Mouse (Mus musculus) stomach, postnatal 0 days (tissue): ENCODE data around the gene Cdkn2a. TPM values are rescaled to one million over a fixed set of nuclear protein-coding genes. Genes with fewer than 3 reads are reported as not detected.

Experiments
- ATAC-seq: fragments of 200-750 bp; cut with Nextera tagmentation; 2 replicates; pipeline ENCODE4 v1.8.0; 2017; ENCODE audit not compliant: low FRiP score, low TSS enrichment
- DNase-seq: peaks from one replicate; pipeline ENCODE4 v3.0.0-alpha.2; 2016; ENCODE audit warnings: low spot score
- H3K27ac ChIP-seq: fragments of 300-500 bp; sonication (generic); replicated peaks from 2 replicates; pipeline ENCODE4 v1.5.1; 2014; ENCODE audit warnings: mild to moderate bottlenecking, control low read depth
- H3K27me3 ChIP-seq: fragments of 300-500 bp; sonication (generic); 2 replicates; pipeline ENCODE4 v1.6.1; 2014; ENCODE audit warnings: low read length; ENCODE audit not compliant: control insufficient read depth, insufficient read depth
- H3K36me3 ChIP-seq: fragments of 300-500 bp; sonication (generic); 2 replicates; pipeline ENCODE4 v1.6.1; 2014; ENCODE audit warnings: low read length, mixed read lengths; ENCODE audit not compliant: control insufficient read depth, insufficient read depth
- H3K4me1 ChIP-seq: fragments of 300-500 bp; sonication (generic); replicated peaks from 2 replicates; pipeline ENCODE4 v1.6.1; 2014; ENCODE audit warnings: antibody characterized with exemption; ENCODE audit not compliant: control insufficient read depth, insufficient read depth
- H3K4me2 ChIP-seq: fragments of 300-500 bp; sonication (generic); replicated peaks from 2 replicates; pipeline ENCODE4 v1.6.1; 2014; ENCODE audit warnings: low read depth, mild to moderate bottlenecking, control low read depth, moderate library complexity
- H3K4me3 ChIP-seq: fragments of 300-500 bp; sonication (generic); 2 replicates; pipeline ENCODE4 v1.5.1; 2014; ENCODE audit warnings: low read depth, low read length, control low read depth
- H3K9ac ChIP-seq: fragments of 300-500 bp; sonication (generic); 2 replicates; pipeline ENCODE4 v1.6.1; 2014; ENCODE audit warnings: mild to moderate bottlenecking, low read length, control low read depth, mixed read lengths
- H3K9me3 ChIP-seq: fragments of 300-500 bp; sonication (generic); 2 replicates; pipeline ENCODE4 v1.6.1; 2016; ENCODE audit warnings: low read length; ENCODE audit not compliant: control insufficient read depth
- CTCF ChIP-seq: IDR thresholded peaks from 2 replicates; pipeline ENCODE4 v1.5.1; 2016; ENCODE audit warnings: antibody characterized with exemption, low read depth, mild to moderate bottlenecking, moderate library complexity
- EP300 ChIP-seq: optimal IDR thresholded peaks from 2 replicates; pipeline ENCODE3; 2016; ENCODE audit warnings: antibody characterized with exemption
- WGBS: fragments of 180-500 bp; shearing (Covaris S2); extraction: QIAGEN DNeasy Blood & Tissue Kit; methylation state at CpG from one replicate; pipeline ENCODE4 v1.1.7; 2014; 5-methylcytosine and 5-hydroxymethylcytosine counted together
- polyA plus RNA-seq: library from polyadenylated mRNA; unstranded; fragments of >200 nt; fragmentation: Nextera tagmentation; extraction: Ambion mirVana; gene quantifications from 2 replicates; pipeline ENCODE4 v1.2.1, GENCODE M21; 2015

Gene Cdkn2a
- polyA plus RNA-seq, 1 experiment from 2014 or later = not detected

GRCm38 (mm10) chr4:89294091-89294485, 365 bp downstream of the Cdkn2a start:
- TF ChIP-seq CTCF (no peak), EP300 (no peak)
- H3K27ac ChIP-seq = no peak overlapping the region
- H3K27me3 ChIP-seq = peaks cover 26% of the 10 kb centered on the region; the same call in 1 of the 2 replicates
- DNase-seq = no peak
- no peaks in the 10 kb centered on the region for H3K4me1 ChIP-seq
- 0 out of 2 replicates have a peak, but pooled peaks have one; percentile 11 for ATAC-seq
- H3K36me3 ChIP-seq = no peaks in the 10 kb centered on the region
- H3K4me2 ChIP-seq = peak overlapping the region; percentile 93
- H3K9ac ChIP-seq = peak overlapping the region; percentile 23; the same call in 1 of the 2 replicates
- H3K4me3 ChIP-seq = peak overlapping the region; percentile 68
- WGBS = 3% methylated on average over 26 of the region's 26 CpGs
- no peaks in the 10 kb centered on the region for H3K9me3 ChIP-seq

GRCm38 (mm10) chr4:89293516-89293915, 937 bp downstream of the Cdkn2a start:
- H3K36me3 ChIP-seq = no peaks in the 10 kb centered on the region
- WGBS = 47% methylated on average over 7 of the region's 7 CpGs

GRCm38 (mm10) chr4:89289028-89289427, 5.4 kb downstream of the Cdkn2a start:
- ATAC-seq = no peak
- no peak overlapping the region for H3K4me3 ChIP-seq
- H3K27me3 ChIP-seq = peaks cover 26% of the 10 kb centered on the region; the same call in 1 of the 2 replicates
- no peak overlapping the region for H3K9ac ChIP-seq
- H3K36me3 ChIP-seq = no peaks in the 10 kb centered on the region
- no peaks in the 10 kb centered on the region for H3K9me3 ChIP-seq
- no peak overlapping the region for H3K27ac ChIP-seq
- H3K4me2 ChIP-seq = no peak overlapping the region
- no peak for DNase-seq
- 6% methylated on average over 4 of the region's 4 CpGs for WGBS
- TF ChIP-seq EP300 = no peak
- TF ChIP-seq CTCF = no peak
- no peaks in the 10 kb centered on the region for H3K4me1 ChIP-seq

More at GRCm38 (mm10) chr4:89293516-89293915, 937 bp downstream of the Cdkn2a start:
- ATAC-seq = no peak
- no peaks in the 10 kb centered on the region for H3K9me3 ChIP-seq
- TF ChIP-seq EP300 (no peak), CTCF (no peak)
- DNase-seq = no peak
- no peaks in the 10 kb centered on the region for H3K4me1 ChIP-seq
- no peak overlapping the region for H3K27ac ChIP-seq
- H3K27me3 ChIP-seq = peaks cover 32% of the 10 kb centered on the region; the same call in 1 of the 2 replicates
- no peak overlapping the region for H3K9ac ChIP-seq
- H3K4me3 ChIP-seq = no peak overlapping the region
- no peak overlapping the region for H3K4me2 ChIP-seq

- no peak for DNase-seq
- H3K9me3 ChIP-seq = no peaks in the 10 kb centered on the region
- no peaks in the 10 kb centered on the region for H3K4me1 ChIP-seq
- WGBS = 4% methylated on average over 1 of the region's 1 CpGs
- no peak overlapping the region for H3K9ac ChIP-seq
- peaks cover 32% of the 10 kb centered on the region; the same call in 1 of the 2 replicates for H3K27me3 ChIP-seq
- TF ChIP-seq EP300 = no peak
- no peak for TF ChIP-seq CTCF
- no peak overlapping the region for H3K27ac ChIP-seq
- ATAC-seq = no peak
- no peak overlapping the region for H3K4me2 ChIP-seq
- no peaks in the 10 kb centered on the region for H3K36me3 ChIP-seq
- H3K4me3 ChIP-seq = no peak overlapping the region
These were observed 7.9 kb downstream of the Cdkn2a start for GRCm38 (mm10) chr4:89286566-89286965.

GRCm38 (mm10) chr4:89285688-89286087, 8.8 kb downstream of the Cdkn2a start:
- no peak overlapping the region for H3K27ac ChIP-seq
- no peak overlapping the region for H3K4me3 ChIP-seq
- H3K9ac ChIP-seq = no peak overlapping the region
- 34% methylated on average over 7 of the region's 7 CpGs for WGBS
- H3K4me2 ChIP-seq = no peak overlapping the region
- peaks cover 32% of the 10 kb centered on the region; the same call in 1 of the 2 replicates for H3K27me3 ChIP-seq
- no peaks in the 10 kb centered on the region for H3K9me3 ChIP-seq
- ATAC-seq (no peak), DNase-seq (no peak)
- H3K36me3 ChIP-seq = no peaks in the 10 kb centered on the region
- no peaks in the 10 kb centered on the region for H3K4me1 ChIP-seq
- TF ChIP-seq CTCF (no peak), EP300 (no peak)

DNA sequence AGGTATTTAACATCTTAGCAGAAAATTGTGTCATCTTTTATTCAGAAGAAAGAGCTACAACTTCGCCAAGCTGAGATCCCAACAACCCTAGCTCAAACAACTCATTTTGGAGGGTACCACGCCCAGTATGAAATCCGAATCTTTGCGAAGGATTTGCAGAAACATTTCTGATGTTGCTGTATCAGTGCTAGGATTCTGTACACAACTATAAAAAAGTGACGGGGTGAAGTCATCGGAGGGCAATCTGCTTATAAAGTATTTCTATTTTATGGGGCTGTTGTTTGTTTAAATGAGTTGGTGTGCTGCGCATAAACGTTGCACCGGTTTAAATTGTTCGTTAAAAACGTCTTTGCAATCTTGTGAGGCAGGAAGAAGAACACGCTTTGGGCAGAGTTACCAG, 11.8 kb downstream of the Cdkn2a start:
- Histone ChIP-seq H3K9me3 (no peaks in the 10 kb centered on the region), H3K36me3 (no peaks in the 10 kb centered on the region), H3K9ac (no peak overlapping the region), H3K4me1 (no peaks in the 10 kb centered on the region), H3K4me3 (no peak overlapping the region), H3K27ac (no peak overlapping the region), H3K4me2 (no peak overlapping the region), H3K27me3 (peaks cover 37% of the 10 kb centered on the region)
- DNase-seq (no peak), ATAC-seq (no peak)
- WGBS = 3% methylated on average over 12 of the region's 12 CpGs
- TF ChIP-seq CTCF (no peak), EP300 (no peak)
